Mouse (Mus musculus): ENCODE results near the gene Asphd2.

- no peak for TF ChIP-seq CTCF (IDR thresholded peaks at IDR 0.05; ENCODE audit: low read depth)
- no peak for TF ChIP-seq EP300 (IDR thresholded peaks at IDR 0.05; ENCODE audit: low read depth)
Observed at GRCm38 (mm10) chr5:112411072-112411471, 16.4 kb upstream of the Asphd2 start.
